Mouse (Mus musculus) left cerebral cortex, postnatal 25 days (tissue): ENCODE data around the gene Hist1h3c. TPM values are rescaled to one million over a fixed set of nuclear protein-coding genes. Genes with fewer than 3 reads are reported as not detected.

Source experiments
- DNase-seq, 2 experiments: peaks; one replicate each; pipeline ENCODE4 v3.0.0; 2022; ENCODE audit warnings: low spot score in 2 of 2, mixed read lengths in 1 of 2
- intact Hi-C: fragments of 180-260 bp; cut with DNase I; formaldehyde crosslinking; loops from one replicate; pipeline ENCODE4 v1.15.1; 2025
- microRNA-seq, 2 experiments: library from miRNA; unstranded; fragments of <30 nt; microRNA quantifications; one replicate each; pipeline ENCODE4 v1.2.0; 2022
- total RNA-seq, 2 experiments: library from RNA; stranded (reverse); gene quantifications; 2 replicates each; pipeline ENCODE4 v1.2.3; 2021

Gene Hist1h3c
- total RNA-seq, 2 experiments from 2014 or later: 1.9 to 2.6 TPM

DNA sequence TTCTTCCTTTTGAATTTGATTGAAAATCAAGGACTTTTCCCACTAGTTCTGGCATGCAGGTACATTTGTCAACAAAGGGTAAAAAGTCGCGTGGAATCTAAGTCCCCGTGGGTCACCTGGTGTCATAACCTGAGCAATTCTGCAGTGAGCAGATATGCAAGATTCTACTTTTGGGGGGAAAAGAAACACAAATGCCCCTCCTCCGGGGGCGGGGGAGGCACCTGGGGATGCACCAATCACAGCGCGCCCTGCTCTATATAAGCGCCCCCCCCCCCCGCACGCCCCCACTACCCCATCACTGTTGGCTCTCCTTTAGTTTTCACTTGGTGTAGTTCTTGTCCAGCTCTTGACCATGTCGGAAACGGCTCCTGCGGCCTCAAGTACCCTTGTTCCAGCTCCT lies 49.9 kb downstream of the Hist1h3c start, which contains the start of gene Hist1h1t:
TSS of gene Hist1h1t (plus strand) at position 301 of the 400 bp plus-strand sequence.
- intact Hi-C loops: loop anchor here (5.0 kb wide), 1 partner anchor 1653 kb away; the partner anchor contains the start of genes Hist1h2ag, Hist1h2bj and Hist1h4i
- no peak for DNase-seq

Small RNA genes lying within 50 kb of the gene (microRNA-seq; reads per million reads assigned to microRNA genes)
- gene Gm44314: 0 reads per million in 2 experiments
- gene Gm44484: 0 reads per million in 2 experiments

Other genes starting within 250 kb of the Hist1h3c start
- 100 to 1,000 TPM; 300 to 349 TPM for gene Hist1h4h, start 214.6 kb downstream of the Hist1h3c start, total RNA-seq
- gene Hist1h2af, start 211.7 kb downstream of the Hist1h3c start, total RNA-seq: 1 to 10 TPM; 1.6 to 3.9 TPM
- 1 to 10 TPM; 3.1 to 4.6 TPM for gene Hist1h3g, start 210.2 kb downstream of the Hist1h3c start, total RNA-seq
- under 1 TPM; 0.57 to 0.87 TPM for gene Hist1h2bh, start 202.2 kb downstream of the Hist1h3c start, total RNA-seq
- 10 to 100 TPM; 16.0 to 17.8 TPM for gene Hist1h3f, start 201.6 kb downstream of the Hist1h3c start, total RNA-seq
- 100 to 1,000 TPM; 160 to 188 TPM for gene Hist1h4f, start 194.0 kb downstream of the Hist1h3c start, total RNA-seq
- gene Hist1h1d, start 192.3 kb downstream of the Hist1h3c start, total RNA-seq: 1 to 10 TPM; 3.6 to 5.7 TPM
- 10 to 100 TPM; 41.7 to 46.6 TPM for gene Hist1h3e, start 183.2 kb downstream of the Hist1h3c start, total RNA-seq
- 1 to 10 TPM; 5.0 to 6.6 TPM for gene Hist1h2ae, start 174.4 kb downstream of the Hist1h3c start, total RNA-seq
- gene Hist1h2bg, start 174.2 kb downstream of the Hist1h3c start, total RNA-seq: 10 to 100 TPM; 82.4 to 88.3 TPM
- 10 to 100 TPM; 25.7 to 29.4 TPM for gene Hist1h2bf, start 171.4 kb downstream of the Hist1h3c start, total RNA-seq
- 1 to 10 TPM; 9.0 to 9.1 TPM for gene Hist1h2ad, start 171.2 kb downstream of the Hist1h3c start, total RNA-seq
- gene Hist1h3d, start 169.8 kb downstream of the Hist1h3c start, total RNA-seq: 10 to 100 TPM in 1 of 2 experiments, 1 to 10 TPM in 1; 7.2 to 10.5 TPM
- gene Hist1h4d, start 164.0 kb downstream of the Hist1h3c start, total RNA-seq: 100 to 1,000 TPM; 121 to 160 TPM
- 1 to 10 TPM; 7.4 to 7.7 TPM for gene Hist1h2be, start 124.5 kb downstream of the Hist1h3c start, total RNA-seq
- 10 to 100 TPM; 53.2 to 67.9 TPM for gene Hist1h1e, start 123.0 kb downstream of the Hist1h3c start, total RNA-seq
- gene Hist1h2ac, start 61.7 kb downstream of the Hist1h3c start, total RNA-seq: 1 to 10 TPM; 2.1 to 2.4 TPM
- gene Hist1h2bc, start 61.4 kb downstream of the Hist1h3c start, total RNA-seq: 10 to 100 TPM; 32.7 to 35.0 TPM
- gene Hist1h1t, start 49.8 kb downstream of the Hist1h3c start, total RNA-seq: not detected
- gene Hist1h4c, start 47.1 kb downstream of the Hist1h3c start, total RNA-seq: 100 to 1,000 TPM in 1 of 2 experiments, 10 to 100 TPM in 1; 94.8 to 129 TPM
- 1 to 10 TPM; 3.1 to 3.7 TPM for gene Hfe, start 34.7 kb downstream of the Hist1h3c start, total RNA-seq
- 10 to 100 TPM; 51.7 to 71.1 TPM for gene Hist1h1c, start 6.8 kb downstream of the Hist1h3c start, total RNA-seq
- 10 to 100 TPM; 17.5 to 23.2 TPM for gene Hist1h2bb, start 1.1 kb upstream of the Hist1h3c start, total RNA-seq
- 10 to 100 TPM; 27.5 to 31.4 TPM for gene Hist1h2ab, start 5.5 kb upstream of the Hist1h3c start, total RNA-seq
- gene Hist1h3b, start 6.7 kb upstream of the Hist1h3c start, total RNA-seq: 10 to 100 TPM in 1 of 2 experiments, 1 to 10 TPM in 1; 9.3 to 14.5 TPM
- 10 to 100 TPM; 87.5 to 89.8 TPM for gene Hist1h4b, start 11.4 kb upstream of the Hist1h3c start, total RNA-seq
- 10 to 100 TPM; 47.0 to 58.8 TPM for gene Hist1h4a, start 15.6 kb upstream of the Hist1h3c start, total RNA-seq
- 10 to 100 TPM; 35.9 to 40.0 TPM for gene Hist1h3a, start 16.8 kb upstream of the Hist1h3c start, total RNA-seq
- gene Hist1h1a, start 18.1 kb upstream of the Hist1h3c start, total RNA-seq: 10 to 100 TPM; 18.2 to 29.1 TPM
- gene Trim38, start 24.3 kb upstream of the Hist1h3c start, total RNA-seq: not detected
- not detected for gene Slc17a2, start 61.4 kb upstream of the Hist1h3c start, total RNA-seq
- under 1 TPM; 0.11 to 0.16 TPM for gene Slc17a3, start 93.8 kb upstream of the Hist1h3c start, total RNA-seq
- gene Slc17a1, start 122.1 kb upstream of the Hist1h3c start, total RNA-seq: not detected
- gene Slc17a4, start 169.4 kb upstream of the Hist1h3c start, total RNA-seq: not detected
- gene Hist1h2ba, start 188.6 kb upstream of the Hist1h3c start, total RNA-seq: not detected
- not detected for gene Hist1h2aa, start 188.9 kb upstream of the Hist1h3c start, total RNA-seq
- under 1 TPM; 0.41 to 0.55 TPM for gene Scgn, start 245.6 kb upstream of the Hist1h3c start, total RNA-seq